Comparison of ENCODE assay signal across 8 mouse cellular contexts in genomic region chr10:41682546-41683393, GRCm38 (mm10). TPM values are rescaled to one million over a fixed set of nuclear protein-coding genes. Genes with fewer than 3 reads are reported as not detected.
DNase-seq lines count a peak whose midpoint lies in the region; ATAC-seq and TF ChIP-seq lines count a peak whose summit lies in the region.

No protein-coding gene starts in this region.

- H3K27me3 ChIP-seq in heart, embryonic 12.5 days (replicated peaks), result peaks cover 4% of the 10 kb centered on the region; the same call in 1 of the 2 replicates
- H3K27me3 ChIP-seq in midbrain, embryonic 16.5 days (ENCODE audit: control insufficient read depth, insufficient read depth, low read depth, low read length), result no peaks in the 10 kb centered on the region; the same call in 1 of the 2 replicates
- H3K27me3 ChIP-seq in spleen, adult 2 months (ENCODE audit: control insufficient read depth, insufficient read depth, low read length), result 0 out of 2 replicates have a peak, but pooled peaks cover 2% of the 10 kb centered on the region

- H3K36me3 ChIP-seq in heart, embryonic 12.5 days, result no peaks in the 10 kb centered on the region
- no peaks in the 10 kb centered on the region for H3K36me3 ChIP-seq in midbrain, embryonic 16.5 days (ENCODE audit: control insufficient read depth, insufficient read depth, low read length)
- H3K36me3 ChIP-seq in spleen, adult 2 months (ENCODE audit: control insufficient read depth, insufficient read depth, low read length), result no peaks in the 10 kb centered on the region

- peak; percentile 96 for TF ChIP-seq CTCF in gastrocnemius, adult 2 months (IDR thresholded peaks at IDR 0.05)
- TF ChIP-seq CTCF in spleen, adult 2 months (IDR thresholded peaks at IDR 0.05; ENCODE audit: extremely low read depth, insufficient read depth, insufficient read length, insufficient replicate concordance), result peak; percentile 71; the same call in 1 of the 2 replicates

- intact Hi-C loops in gastrocnemius, adult 2 months (cut with DNase I), result loop anchor here (1.0 to 10.0 kb wide), 3 partner anchors 164 to 378 kb away; partner anchors contain the start of genes Ak9 and Fig4
- intact Hi-C loops in left cerebral cortex, postnatal 4 days (cut with DNase I), result loop anchor here (10.0 kb wide), 1 partner anchor 378 kb away; the partner anchor contains the start of genes Ak9 and Fig4

- no peak overlapping the region for H3K9ac ChIP-seq in heart, embryonic 12.5 days
- no peak overlapping the region for H3K9ac ChIP-seq in midbrain, embryonic 16.5 days (ENCODE audit: low read depth, low read length)

- 0 out of 2 replicates have a peak, but pooled peaks cover 4% of the 10 kb centered on the region for H3K9me3 ChIP-seq in heart, embryonic 12.5 days (replicated peaks)
- H3K9me3 ChIP-seq in midbrain, embryonic 16.5 days (replicated peaks; ENCODE audit: control insufficient read depth, low read length, poor library complexity, severe bottlenecking), result 0 out of 2 replicates have a peak, but pooled peaks cover 6% of the 10 kb centered on the region

- peaks cover 8% of the 10 kb centered on the region; the same call in 1 of the 2 replicates for H3K4me1 ChIP-seq in heart, embryonic 12.5 days (replicated peaks)
- H3K4me1 ChIP-seq in midbrain, embryonic 16.5 days (ENCODE audit: control insufficient read depth, insufficient read depth, low read length), result peaks cover 6% of the 10 kb centered on the region
- no peaks in the 10 kb centered on the region for H3K4me1 ChIP-seq in spleen, adult 2 months (ENCODE audit: control insufficient read depth, insufficient read depth, insufficient read length)

- no peak overlapping the region for H3K4me3 ChIP-seq in heart, embryonic 12.5 days
- H3K4me3 ChIP-seq in gastrocnemius, adult 2 months, result no peak overlapping the region
- no peak overlapping the region for H3K4me3 ChIP-seq in midbrain, embryonic 16.5 days (ENCODE audit: low read depth, low read length)
- no peak overlapping the region for H3K4me3 ChIP-seq in spleen, adult 2 months (ENCODE audit: extremely low read depth, insufficient read depth, insufficient read length)

- TF ChIP-seq POLR2A in spleen, adult 2 months (IDR thresholded peaks at IDR 0.05; ENCODE audit: low read depth, low read length), result no peak

- ATAC-seq in heart, embryonic 12.5 days (ENCODE audit: insufficient number of reproducible peaks, low FRiP score), result no peak
- ATAC-seq in inflammation-experienced regulatory T-cells, adult 6 months, result peak; percentile 84
- peak; percentile 68; the same call in 1 of the 2 replicates for ATAC-seq in midbrain, embryonic 16.5 days

- 41% methylated on average over 16 of the region's 16 CpGs for WGBS in heart, embryonic 12.5 days
- 40% methylated on average over 16 of the region's 16 CpGs for WGBS in midbrain, embryonic 16.5 days
- 46% methylated on average over 16 of the region's 16 CpGs for WGBS in spleen, adult 2 months

- no peak overlapping the region for H3K4me2 ChIP-seq in heart, embryonic 12.5 days
- H3K4me2 ChIP-seq in midbrain, embryonic 16.5 days (ENCODE audit: low read length), result no peak overlapping the region

- DNase-seq in heart, adult 11 months, result peak; percentile 93
- peak; percentile 90 to 95 for DNase-seq in cerebellum, postnatal 36 days
- DNase-seq in gastrocnemius, adult 2 months, result peak; percentile 84
- DNase-seq in left cerebral cortex, postnatal 4 days, result peak; percentile 83
- peak; percentile 61 to 85 for DNase-seq in spleen, adult 2 months (ENCODE audit: low read depth in 1 of 2, low spot score in 2 of 2)

- no peak overlapping the region for H3K27ac ChIP-seq in heart, embryonic 12.5 days (ENCODE audit: poor library complexity, severe bottlenecking)
- H3K27ac ChIP-seq in gastrocnemius, adult 2 months, result no peak overlapping the region
- no peak overlapping the region for H3K27ac ChIP-seq in midbrain, embryonic 16.5 days (ENCODE audit: low read length)
- H3K27ac ChIP-seq in spleen, adult 2 months (ENCODE audit: insufficient read depth, low read length), result no peak overlapping the region

RNA-seq across cellular contexts. Expression of gene Ccdc162, which starts 33.7 kb away (rescaled TPM):
- 0.34 and 0.37 TPM in 2 replicates for polyA plus RNA-seq in heart, embryonic 12.5 days (2016; fragmentation: Nextera tagmentation; extraction: Ambion mirVana)
- 1 to 10 TPM in 1 of 2 experiments, under 1 TPM in 1; 0.89 to 1.3 TPM for total RNA-seq in gastrocnemius, adult 2 months (2021)
- 1 to 10 TPM in 2 of 3 experiments, under 1 TPM in 1; 0.19 to 1.6 (median 1.3) TPM for polyA plus RNA-seq in inflammation-experienced regulatory T-cells, adult 6 months (2017; shearing (Covaris generic))
- total RNA-seq in left cerebral cortex, postnatal 4 days (2021), result under 1 TPM; 0.38 to 0.88 TPM
- 0.90 and 0.91 TPM in 2 replicates for polyA plus RNA-seq in midbrain, embryonic 16.5 days (2015; fragmentation: Nextera tagmentation; extraction: Ambion mirVana)
- 0.41 and 0.60 TPM in 2 replicates for polyA plus RNA-seq in spleen, adult 2 months (2012; rRNA removed)
